Mouse (Mus musculus): ENCODE results near the gene Guca2a. TPM values are rescaled to one million over a fixed set of nuclear protein-coding genes. Genes with fewer than 3 reads are reported as not detected.

Guca2a gene
- polyA plus RNA-seq, 1 experiment from 2014 or later, result not detected

GRCm38 (mm10) chr4:119633948-119634347 lies 3.6 kb upstream of the Guca2a start:
- Histone ChIP-seq H3K9me3 (replicated peaks; ENCODE audit: control insufficient read depth, low read length) (no peaks in the 10 kb centered on the region), H3K27ac (ENCODE audit: low read depth, low read length) (no peak overlapping the region), H3K4me2 (no peak overlapping the region), H3K4me3 (ENCODE audit: low read depth, low read length) (no peak overlapping the region), H3K4me1 (ENCODE audit: control insufficient read depth, insufficient read depth, low read length) (peaks cover 54% of the 10 kb centered on the region), H3K36me3 (ENCODE audit: control insufficient read depth, insufficient read depth, low read length) (peaks cover 3% of the 10 kb centered on the region; the same call in 1 of the 2 replicates), H3K9ac (ENCODE audit: low read depth, low read length) (no peak overlapping the region), H3K27me3 (ENCODE audit: control insufficient read depth, insufficient read depth, low read length) (no peaks in the 10 kb centered on the region)
- 86% methylated on average over 3 of the region's 3 CpGs for WGBS (ENCODE audit: insufficient replicate concordance)
- no peak for ATAC-seq (replicated peaks; ENCODE audit: insufficient number of reproducible peaks, low FRiP score, low TSS enrichment)

- H3K9me3 ChIP-seq (replicated peaks; ENCODE audit: control insufficient read depth, low read length), result no peaks in the 10 kb centered on the region
- no peak overlapping the region for H3K9ac ChIP-seq (ENCODE audit: low read depth, low read length)
- H3K27me3 ChIP-seq (ENCODE audit: control insufficient read depth, insufficient read depth, low read length), result no peaks in the 10 kb centered on the region
- no peaks in the 10 kb centered on the region for H3K36me3 ChIP-seq (ENCODE audit: control insufficient read depth, insufficient read depth, low read length)
- H3K4me2 ChIP-seq, result no peak overlapping the region
- no peak overlapping the region for H3K4me3 ChIP-seq (ENCODE audit: low read depth, low read length)
- H3K27ac ChIP-seq (ENCODE audit: low read depth, low read length), result no peak overlapping the region
- H3K4me1 ChIP-seq (ENCODE audit: control insufficient read depth, insufficient read depth, low read length), result peaks cover 54% of the 10 kb centered on the region
- 57% methylated on average over 6 of the region's 6 CpGs for WGBS (ENCODE audit: insufficient replicate concordance)
- no peak for ATAC-seq (replicated peaks; ENCODE audit: insufficient number of reproducible peaks, low FRiP score, low TSS enrichment)
These were observed 2.4 kb upstream of the Guca2a start for GRCm38 (mm10) chr4:119634908-119635660.

- Histone ChIP-seq H3K36me3 (ENCODE audit: control insufficient read depth, insufficient read depth, low read length) (no peaks in the 10 kb centered on the region), H3K27ac (ENCODE audit: low read depth, low read length) (no peak overlapping the region), H3K27me3 (ENCODE audit: control insufficient read depth, insufficient read depth, low read length) (no peaks in the 10 kb centered on the region), H3K4me2 (no peak overlapping the region), H3K4me1 (ENCODE audit: control insufficient read depth, insufficient read depth, low read length) (peaks cover 52% of the 10 kb centered on the region), H3K9ac (ENCODE audit: low read depth, low read length) (no peak overlapping the region), H3K4me3 (ENCODE audit: low read depth, low read length) (no peak overlapping the region), H3K9me3 (replicated peaks; ENCODE audit: control insufficient read depth, low read length) (no peaks in the 10 kb centered on the region)
- 66% methylated on average over 8 of the region's 8 CpGs for WGBS (ENCODE audit: insufficient replicate concordance)
- no peak for ATAC-seq (replicated peaks; ENCODE audit: insufficient number of reproducible peaks, low FRiP score, low TSS enrichment)
These were observed 1.8 kb upstream of the Guca2a start for GRCm38 (mm10) chr4:119635686-119636085.

DNA sequence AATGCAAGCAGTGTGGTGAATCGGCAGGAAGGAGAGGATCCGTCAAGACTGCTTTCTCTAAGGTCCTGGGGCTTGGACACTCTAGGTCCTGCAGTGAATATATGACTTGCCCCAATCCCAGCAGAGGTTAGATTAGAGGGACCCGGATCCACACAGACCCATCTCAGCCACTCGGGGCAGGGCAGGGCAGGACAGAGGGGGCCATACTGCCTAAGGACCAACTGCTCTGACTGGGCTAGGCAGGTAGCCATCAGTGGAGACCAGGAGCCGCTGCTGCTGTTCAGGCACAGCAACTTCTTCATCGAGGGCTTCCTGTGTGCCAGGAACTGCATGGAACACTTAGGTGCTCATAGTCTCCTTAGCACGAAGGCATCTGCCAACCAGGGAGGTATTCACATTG lies 773 bp upstream of the Guca2a start:
- Histone ChIP-seq H3K27me3 (ENCODE audit: control insufficient read depth, insufficient read depth, low read length) (no peaks in the 10 kb centered on the region), H3K4me2 (no peak overlapping the region), H3K27ac (ENCODE audit: low read depth, low read length) (no peak overlapping the region), H3K9ac (ENCODE audit: low read depth, low read length) (no peak overlapping the region), H3K9me3 (replicated peaks; ENCODE audit: control insufficient read depth, low read length) (no peaks in the 10 kb centered on the region), H3K4me3 (ENCODE audit: low read depth, low read length) (no peak overlapping the region), H3K4me1 (ENCODE audit: control insufficient read depth, insufficient read depth, low read length) (peaks cover 41% of the 10 kb centered on the region), H3K36me3 (ENCODE audit: control insufficient read depth, insufficient read depth, low read length) (no peaks in the 10 kb centered on the region)
- WGBS (ENCODE audit: insufficient replicate concordance), result 69% methylated on average over 7 of the region's 7 CpGs
- ATAC-seq (replicated peaks; ENCODE audit: insufficient number of reproducible peaks, low FRiP score, low TSS enrichment), result no peak

GRCm38 (mm10) chr4:119637946-119638345 lies 442 bp downstream of the Guca2a start:
- H3K4me1 ChIP-seq (ENCODE audit: control insufficient read depth, insufficient read depth, low read length), result peaks cover 29% of the 10 kb centered on the region
- WGBS (ENCODE audit: insufficient replicate concordance), result 76% methylated on average over 6 of the region's 6 CpGs
- no peaks in the 10 kb centered on the region for H3K27me3 ChIP-seq (ENCODE audit: control insufficient read depth, insufficient read depth, low read length)
- no peaks in the 10 kb centered on the region; the same call in 1 of the 2 replicates for H3K9me3 ChIP-seq (replicated peaks; ENCODE audit: control insufficient read depth, low read length)
- ATAC-seq (replicated peaks; ENCODE audit: insufficient number of reproducible peaks, low FRiP score, low TSS enrichment), result no peak
- H3K9ac ChIP-seq (ENCODE audit: low read depth, low read length), result no peak overlapping the region
- no peaks in the 10 kb centered on the region for H3K36me3 ChIP-seq (ENCODE audit: control insufficient read depth, insufficient read depth, low read length)
- no peak overlapping the region for H3K27ac ChIP-seq (ENCODE audit: low read depth, low read length)
- no peak overlapping the region for H3K4me2 ChIP-seq
- no peak overlapping the region for H3K4me3 ChIP-seq (ENCODE audit: low read depth, low read length)

DNA sequence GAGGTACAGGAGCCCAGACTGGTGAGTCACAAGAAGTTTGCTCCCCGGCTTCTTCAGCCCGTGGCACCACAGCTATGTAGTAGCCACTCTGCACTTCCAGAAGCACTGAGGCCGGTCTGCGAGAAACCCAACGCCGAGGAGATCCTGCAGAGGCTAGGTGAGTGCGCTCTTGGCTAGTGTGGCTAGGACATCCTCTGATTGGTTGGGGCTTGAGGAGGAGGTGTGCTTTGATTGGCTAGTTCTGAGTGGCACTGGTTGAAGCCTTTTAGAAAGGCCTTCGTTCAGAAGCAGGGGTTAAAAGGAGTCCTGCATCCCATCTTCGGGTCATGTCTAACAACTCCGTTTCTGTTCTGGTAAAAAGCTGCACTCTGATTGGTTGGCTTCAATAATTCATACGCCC lies 1.2 kb downstream of the Guca2a start:
- Histone ChIP-seq H3K4me3 (ENCODE audit: low read depth, low read length) (no peak overlapping the region), H3K27ac (ENCODE audit: low read depth, low read length) (no peak overlapping the region), H3K4me2 (no peak overlapping the region), H3K36me3 (ENCODE audit: control insufficient read depth, insufficient read depth, low read length) (no peaks in the 10 kb centered on the region), H3K4me1 (ENCODE audit: control insufficient read depth, insufficient read depth, low read length) (peaks cover 22% of the 10 kb centered on the region), H3K9me3 (replicated peaks; ENCODE audit: control insufficient read depth, low read length) (no peaks in the 10 kb centered on the region; the same call in 1 of the 2 replicates), H3K27me3 (ENCODE audit: control insufficient read depth, insufficient read depth, low read length) (no peaks in the 10 kb centered on the region), H3K9ac (ENCODE audit: low read depth, low read length) (no peak overlapping the region)
- no peak for ATAC-seq (replicated peaks; ENCODE audit: insufficient number of reproducible peaks, low FRiP score, low TSS enrichment)
- WGBS (ENCODE audit: insufficient replicate concordance), result 56% methylated on average over 11 of the region's 11 CpGs

DNA sequence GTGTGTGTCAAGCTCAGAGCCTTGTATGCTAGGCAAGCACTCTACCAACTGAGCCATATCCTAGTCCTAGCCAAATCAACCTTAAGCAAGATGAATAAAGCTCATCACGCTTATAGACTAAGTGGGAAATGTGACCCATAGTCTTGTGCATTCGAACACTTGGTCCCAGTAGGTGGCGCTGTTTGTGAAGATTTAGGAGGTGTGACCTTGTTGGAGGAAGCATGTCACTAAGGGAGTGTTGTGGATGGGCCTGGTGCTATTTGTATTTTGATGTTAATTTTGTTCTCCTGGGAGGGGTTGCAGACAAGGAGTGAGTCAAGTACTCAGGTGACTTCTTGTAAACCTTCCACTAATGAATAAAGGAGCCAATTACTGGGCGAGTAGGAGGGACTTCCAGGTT lies 5.2 kb downstream of the Guca2a start:
- no peak for ATAC-seq (replicated peaks; ENCODE audit: insufficient number of reproducible peaks, low FRiP score, low TSS enrichment)
- no peaks in the 10 kb centered on the region; the same call in 1 of the 2 replicates for H3K4me1 ChIP-seq (ENCODE audit: control insufficient read depth, insufficient read depth, low read length)
- no peaks in the 10 kb centered on the region; the same call in 1 of the 2 replicates for H3K9me3 ChIP-seq (replicated peaks; ENCODE audit: control insufficient read depth, low read length)
- no peak overlapping the region for H3K4me2 ChIP-seq
- no peaks in the 10 kb centered on the region for H3K36me3 ChIP-seq (ENCODE audit: control insufficient read depth, insufficient read depth, low read length)
- H3K27me3 ChIP-seq (ENCODE audit: control insufficient read depth, insufficient read depth, low read length), result no peaks in the 10 kb centered on the region
- no peak overlapping the region for H3K27ac ChIP-seq (ENCODE audit: low read depth, low read length)
- H3K4me3 ChIP-seq (ENCODE audit: low read depth, low read length), result no peak overlapping the region
- H3K9ac ChIP-seq (ENCODE audit: low read depth, low read length), result no peak overlapping the region
- WGBS (ENCODE audit: insufficient replicate concordance), result 81% methylated on average over 4 of the region's 4 CpGs

DNA sequence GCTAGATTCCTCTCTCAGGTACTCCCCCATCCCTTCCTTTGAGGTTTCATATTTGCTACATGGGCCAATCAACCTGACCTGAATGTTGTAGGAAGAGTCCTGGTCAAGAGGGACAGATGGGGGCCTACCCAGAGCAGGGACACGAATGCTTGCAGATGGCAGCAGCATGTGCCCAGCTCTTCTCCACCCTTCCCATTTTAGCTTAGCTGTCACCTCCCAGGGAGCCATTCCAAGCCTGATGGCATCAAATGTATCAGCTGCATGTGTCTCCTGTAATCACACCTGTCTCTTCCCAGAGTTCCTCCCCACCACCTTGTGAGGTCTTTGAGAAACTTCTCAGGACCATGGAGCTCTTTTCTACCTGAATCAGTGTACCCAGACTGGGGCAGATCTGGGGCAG lies 19.5 kb downstream of the Guca2a start:
- 69% methylated on average over 1 of the region's 1 CpGs for WGBS (ENCODE audit: insufficient replicate concordance)
- Histone ChIP-seq H3K36me3 (ENCODE audit: control insufficient read depth, insufficient read depth, low read length) (no peaks in the 10 kb centered on the region), H3K9ac (ENCODE audit: low read depth, low read length) (no peak overlapping the region), H3K9me3 (replicated peaks; ENCODE audit: control insufficient read depth, low read length) (peaks cover 4% of the 10 kb centered on the region; the same call in 1 of the 2 replicates), H3K4me2 (no peak overlapping the region), H3K4me3 (ENCODE audit: low read depth, low read length) (no peak overlapping the region), H3K4me1 (ENCODE audit: control insufficient read depth, insufficient read depth, low read length) (0 out of 2 replicates have a peak, but pooled peaks cover 5% of the 10 kb centered on the region), H3K27ac (ENCODE audit: low read depth, low read length) (no peak overlapping the region), H3K27me3 (ENCODE audit: control insufficient read depth, insufficient read depth, low read length) (no peaks in the 10 kb centered on the region)
- ATAC-seq (replicated peaks; ENCODE audit: insufficient number of reproducible peaks, low FRiP score, low TSS enrichment), result no peak

- Histone ChIP-seq H3K36me3 (ENCODE audit: control insufficient read depth, insufficient read depth, low read length) (no peaks in the 10 kb centered on the region), H3K9me3 (replicated peaks; ENCODE audit: control insufficient read depth, low read length) (no peaks in the 10 kb centered on the region; the same call in 1 of the 2 replicates), H3K27ac (ENCODE audit: low read depth, low read length) (no peak overlapping the region), H3K4me3 (ENCODE audit: low read depth, low read length) (no peak overlapping the region), H3K27me3 (ENCODE audit: control insufficient read depth, insufficient read depth, low read length) (no peaks in the 10 kb centered on the region), H3K9ac (ENCODE audit: low read depth, low read length) (no peak overlapping the region), H3K4me1 (ENCODE audit: control insufficient read depth, insufficient read depth, low read length) (peaks cover 10% of the 10 kb centered on the region), H3K4me2 (no peak overlapping the region)
- ATAC-seq (replicated peaks; ENCODE audit: insufficient number of reproducible peaks, low FRiP score, low TSS enrichment), result no peak
- 47% methylated on average over 2 of the region's 2 CpGs for WGBS (ENCODE audit: insufficient replicate concordance)
These were observed 20.7 kb downstream of the Guca2a start for GRCm38 (mm10) chr4:119658246-119658645.

Data from heart, embryonic 11.5 days (tissue).